Mouse (Mus musculus) midbrain, embryonic 12.5 days (tissue): ENCODE measurements around the gene Nrl. TPM values are rescaled to one million over a fixed set of nuclear protein-coding genes. Genes with fewer than 3 reads are reported as not detected.

Source experiments
- ATAC-seq: fragments of 200-750 bp; cut with Nextera tagmentation; 2 replicates; pipeline ENCODE4 v1.8.0; 2017; ENCODE audit warnings: low read depth, moderate TSS enrichment, moderate library complexity; ENCODE audit not compliant: low FRiP score
- H3K27ac ChIP-seq: fragments of 300-500 bp; sonication (generic); replicated peaks from 2 replicates; pipeline ENCODE4 v1.5.1; 2016; ENCODE audit warnings: mild to moderate bottlenecking
- H3K27me3 ChIP-seq: fragments of 300-500 bp; sonication (generic); 2 replicates; pipeline ENCODE4 v1.6.1; 2016; ENCODE audit warnings: mild to moderate bottlenecking
- H3K36me3 ChIP-seq: fragments of 300-500 bp; sonication (generic); 2 replicates; pipeline ENCODE4 v1.6.1; 2016
- H3K4me1 ChIP-seq: fragments of 300-500 bp; sonication (generic); 2 replicates; pipeline ENCODE4 v1.6.1; 2016
- H3K4me2 ChIP-seq: fragments of 300-500 bp; sonication (generic); replicated peaks from 2 replicates; pipeline ENCODE4 v1.6.1; 2016; ENCODE audit warnings: mild to moderate bottlenecking, moderate library complexity
- H3K4me3 ChIP-seq: fragments of 300-500 bp; sonication (generic); 2 replicates; pipeline ENCODE4 v1.5.1; 2016; ENCODE audit warnings: mild to moderate bottlenecking
- H3K9ac ChIP-seq: fragments of 300-500 bp; sonication (generic); replicated peaks from 2 replicates; pipeline ENCODE4 v1.6.1; 2016; ENCODE audit warnings: mild to moderate bottlenecking, moderate library complexity
- H3K9me3 ChIP-seq: fragments of 300-500 bp; sonication (generic); 2 replicates; pipeline ENCODE4 v1.6.1; 2016; ENCODE audit warnings: mild to moderate bottlenecking
- WGBS: fragments of 180-500 bp; shearing (Covaris S2); methylation state at CpG from one replicate; pipeline ENCODE4 v1.1.7; 2016; 5-methylcytosine and 5-hydroxymethylcytosine counted together
- polyA plus RNA-seq: library from polyadenylated mRNA; unstranded; fragments of >200 nt; fragmentation: Nextera tagmentation; extraction: Ambion mirVana; gene quantifications from 2 replicates; pipeline ENCODE4 v1.2.1, GENCODE M21; 2016

Gene Nrl
- polyA plus RNA-seq, 1 experiment from 2014 or later = not detected

- peaks cover 6% of the 10 kb centered on the region; the same call in 1 of the 2 replicates for H3K4me1 ChIP-seq
- H3K9ac ChIP-seq = no peak overlapping the region
- WGBS = 95% methylated on average over 1 of the region's 1 CpGs
- no peaks in the 10 kb centered on the region for H3K9me3 ChIP-seq
- no peak overlapping the region for H3K4me2 ChIP-seq
- no peak for ATAC-seq
- no peak overlapping the region for H3K27ac ChIP-seq
- H3K36me3 ChIP-seq = no peaks in the 10 kb centered on the region
- H3K4me3 ChIP-seq = no peak overlapping the region
- no peaks in the 10 kb centered on the region for H3K27me3 ChIP-seq
Observed at GRCm38 (mm10) chr14:55477421-55477820, 47.4 kb downstream of the Nrl start.

GRCm38 (mm10) chr14:55475654-55476053, 49.1 kb downstream of the Nrl start:
- Histone ChIP-seq H3K9ac (no peak overlapping the region), H3K4me1 (peaks cover 6% of the 10 kb centered on the region; the same call in 1 of the 2 replicates), H3K9me3 (no peaks in the 10 kb centered on the region), H3K36me3 (no peaks in the 10 kb centered on the region), H3K27me3 (no peaks in the 10 kb centered on the region), H3K4me3 (no peak overlapping the region), H3K27ac (no peak overlapping the region), H3K4me2 (no peak overlapping the region)
- 62% methylated on average over 2 of the region's 2 CpGs for WGBS
- no peak for ATAC-seq

GRCm38 (mm10) chr14:55470806-55471205, 54.0 kb downstream of the Nrl start:
- no peaks in the 10 kb centered on the region for H3K4me1 ChIP-seq
- no peak overlapping the region for H3K27ac ChIP-seq
- H3K4me2 ChIP-seq = no peak overlapping the region
- no peaks in the 10 kb centered on the region for H3K36me3 ChIP-seq
- no peak overlapping the region for H3K4me3 ChIP-seq
- H3K9ac ChIP-seq = no peak overlapping the region
- no peaks in the 10 kb centered on the region for H3K9me3 ChIP-seq
- 14% methylated on average over 10 of the region's 10 CpGs for WGBS
- no peaks in the 10 kb centered on the region for H3K27me3 ChIP-seq
- ATAC-seq = no peak

DNA sequence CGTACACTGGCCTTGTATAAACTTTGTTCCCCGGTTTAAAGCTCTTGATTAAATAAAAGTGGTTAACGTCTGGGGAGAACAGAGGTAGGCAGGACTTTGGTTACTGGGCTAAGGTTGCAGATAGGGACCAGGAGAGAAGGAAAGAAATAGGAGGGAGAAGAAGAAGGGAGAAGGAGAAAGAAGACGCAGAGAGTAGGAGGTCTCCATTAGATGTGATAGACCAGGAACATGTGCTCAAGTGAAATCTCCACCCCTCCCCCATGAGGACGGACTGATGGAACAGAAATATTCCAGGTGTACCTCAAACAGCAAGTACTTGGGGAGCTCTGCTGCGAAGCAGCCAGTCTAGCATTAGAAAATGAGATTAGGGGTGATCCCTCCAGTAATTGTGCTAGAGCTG, 55.0 kb downstream of the Nrl start:
- Histone ChIP-seq H3K36me3 (no peaks in the 10 kb centered on the region), H3K4me1 (no peaks in the 10 kb centered on the region), H3K4me2 (no peak overlapping the region), H3K9ac (no peak overlapping the region), H3K9me3 (no peaks in the 10 kb centered on the region), H3K27ac (no peak overlapping the region), H3K27me3 (no peaks in the 10 kb centered on the region), H3K4me3 (no peak overlapping the region)
- no peak for ATAC-seq
- 84% methylated on average over 6 of the region's 6 CpGs for WGBS

- Histone ChIP-seq H3K27ac (no peak overlapping the region), H3K4me3 (no peak overlapping the region), H3K9me3 (no peaks in the 10 kb centered on the region), H3K9ac (no peak overlapping the region), H3K27me3 (no peaks in the 10 kb centered on the region), H3K4me2 (no peak overlapping the region), H3K4me1 (no peaks in the 10 kb centered on the region), H3K36me3 (no peaks in the 10 kb centered on the region)
- whole genome bisulfite sequencing = 90% methylated on average over 2 of the region's 2 CpGs
- ATAC-seq = no peak
Observed at GRCm38 (mm10) chr14:55469041-55469440, 55.7 kb downstream of the Nrl start.

Other genes with a start within 250 kb of the Nrl start
- gene Dhrs4, start 46.2 kb downstream of the Nrl start, polyA plus RNA-seq = 38.2 and 39.6 TPM in 2 replicates
- 13.8 and 14.8 TPM in 2 replicates for gene Carmil3, start 34.3 kb downstream of the Nrl start, polyA plus RNA-seq
- 0.42 and 0.79 TPM in 2 replicates for gene Cpne6, start 14.5 kb downstream of the Nrl start, polyA plus RNA-seq
- gene Pck2, start 15.3 kb upstream of the Nrl start, polyA plus RNA-seq = 16.8 and 22.0 TPM in 2 replicates
- gene Dcaf11, start 35.0 kb upstream of the Nrl start, polyA plus RNA-seq = 113 and 117 TPM in 2 replicates
- not detected in 2 replicates for gene A730061H03Rik, start 35.4 kb upstream of the Nrl start, polyA plus RNA-seq
- 0.24 TPM in 1 of 2 replicates, not detected in the other for gene Fitm1, start 50.6 kb upstream of the Nrl start, polyA plus RNA-seq
- 122 and 127 TPM in 2 replicates for gene Psme1, start 53.1 kb upstream of the Nrl start, polyA plus RNA-seq
- 6.4 and 6.7 TPM in 2 replicates for gene Emc9, start 60.3 kb upstream of the Nrl start, polyA plus RNA-seq
- gene Psme2, start 66.1 kb upstream of the Nrl start, polyA plus RNA-seq = 192 and 215 TPM in 2 replicates
- gene Rnf31, start 66.7 kb upstream of the Nrl start, polyA plus RNA-seq = 20.0 and 20.5 TPM in 2 replicates
- 9.4 and 11.5 TPM in 2 replicates for gene Irf9, start 78.6 kb upstream of the Nrl start, polyA plus RNA-seq
- gene Rec8, start 93.1 kb upstream of the Nrl start, polyA plus RNA-seq = 6.6 and 7.3 TPM in 2 replicates
- gene Ipo4, start 111.0 kb upstream of the Nrl start, polyA plus RNA-seq = 78.5 and 85.4 TPM in 2 replicates
- gene Gm49378, start 112.9 kb upstream of the Nrl start, polyA plus RNA-seq = 3.5 and 4.9 TPM in 2 replicates
- 64.0 and 66.1 TPM in 2 replicates for gene Tm9sf1, start 118.8 kb upstream of the Nrl start, polyA plus RNA-seq
- 0.63 and 0.80 TPM in 2 replicates for gene Tssk4, start 125.2 kb upstream of the Nrl start, polyA plus RNA-seq
- 63.8 and 67.2 TPM in 2 replicates for gene Mdp1, start 135.5 kb upstream of the Nrl start, polyA plus RNA-seq
- 56.4 and 64.8 TPM in 2 replicates for gene Gmpr2, start 147.0 kb upstream of the Nrl start, polyA plus RNA-seq
- 515 and 554 TPM in 2 replicates for gene Nedd8, start 147.1 kb upstream of the Nrl start, polyA plus RNA-seq
- gene Tinf2, start 156.8 kb upstream of the Nrl start, polyA plus RNA-seq = 53.5 and 55.4 TPM in 2 replicates
- gene Tgm1, start 188.9 kb upstream of the Nrl start, polyA plus RNA-seq = 0.56 and 0.59 TPM in 2 replicates
- 34.7 and 35.3 TPM in 2 replicates for gene Rabggta, start 197.3 kb upstream of the Nrl start, polyA plus RNA-seq
- 64.8 and 65.9 TPM in 2 replicates for gene Dhrs1, start 220.7 kb upstream of the Nrl start, polyA plus RNA-seq
- 44.1 and 45.9 TPM in 2 replicates for gene Nop9, start 220.7 kb upstream of the Nrl start, polyA plus RNA-seq
- gene Cideb, start 233.5 kb upstream of the Nrl start, polyA plus RNA-seq = not detected in 2 replicates
- gene Ltb4r2, start 236.4 kb upstream of the Nrl start, polyA plus RNA-seq = 0.24 and 0.41 TPM in 2 replicates
- 0.13 TPM in 1 of 2 replicates, not detected in the other for gene Ltb4r1, start 241.0 kb upstream of the Nrl start, polyA plus RNA-seq